Mouse (Mus musculus) mouse embryonic stem cell (cell line): ENCODE data around the gene Trio.
"Not testable (repeated sequence)": the region's sequence is repeated elsewhere in the genome, so short reads cannot be mapped to it uniquely, and the experiment has no call there.

Experiments used
- in situ Hi-C, 2 experiments: fragments of 300-500 bp; cut with MboI; formaldehyde crosslinking; loops; 1 replicate in 1 of 2; 3 replicates in 1 of 2; pipeline ENCODE4 v1.14.3; 2019 to 2020; ENCODE audit warnings: low sequenced_read_pairs in 2 of 2, low pct_unique_long_range_greater_than_20kb in 1 of 2, mixed read lengths in 1 of 2; ENCODE audit not compliant: unreplicated experiment in 1 of 2

Gene Trio

GRCm38 (mm10) chr15:27841696-27842095 lies 184.0 kb downstream of the Trio start:
- in situ Hi-C loops = no loop called here

GRCm38 (mm10) chr15:27840579-27840978 lies 185.1 kb downstream of the Trio start:
- in situ Hi-C loops = no loop called here

- in situ Hi-C loops = no loop called here
These were observed 185.5 kb downstream of the Trio start for GRCm38 (mm10) chr15:27840125-27840524.

GRCm38 (mm10) chr15:27831646-27832045 lies 194.0 kb downstream of the Trio start:
- in situ Hi-C loops = no loop called here

GRCm38 (mm10) chr15:27827871-27828270 lies 197.8 kb downstream of the Trio start:
- in situ Hi-C loops = not testable (repeated sequence)

- in situ Hi-C loops = no loop called here
These were observed 198.8 kb downstream of the Trio start for GRCm38 (mm10) chr15:27826886-27827285.

- in situ Hi-C loops = no loop called here
These were observed 199.5 kb downstream of the Trio start for GRCm38 (mm10) chr15:27826048-27826637.

GRCm38 (mm10) chr15:27825390-27825789 lies 200.3 kb downstream of the Trio start:
- in situ Hi-C loops = no loop called here

- in situ Hi-C loops = no loop called here
These were observed 202.1 kb downstream of the Trio start for GRCm38 (mm10) chr15:27823581-27823980.

- in situ Hi-C loops = no loop called here
These were observed 203.2 kb downstream of the Trio start for GRCm38 (mm10) chr15:27822461-27822860.

- in situ Hi-C loops = no loop called here
These were observed 203.8 kb downstream of the Trio start for GRCm38 (mm10) chr15:27821651-27822364.

- in situ Hi-C loops = no loop called here
These were observed 208.6 kb downstream of the Trio start for GRCm38 (mm10) chr15:27817096-27817495.

- in situ Hi-C loops = no loop called here
These were observed 210.8 kb downstream of the Trio start for GRCm38 (mm10) chr15:27814677-27815391.

- in situ Hi-C loops = no loop called here
These were observed 214.7 kb downstream of the Trio start for GRCm38 (mm10) chr15:27810793-27811488.

GRCm38 (mm10) chr15:27810262-27810661 lies 215.4 kb downstream of the Trio start:
- in situ Hi-C loops = no loop called here

- in situ Hi-C loops = no loop called here
These were observed 216.9 kb downstream of the Trio start for GRCm38 (mm10) chr15:27808596-27809276.

GRCm38 (mm10) chr15:27806219-27806618 lies 219.4 kb downstream of the Trio start:
- in situ Hi-C loops = no loop called here

GRCm38 (mm10) chr15:27805654-27806053 lies 220.0 kb downstream of the Trio start:
- in situ Hi-C loops = no loop called here

- in situ Hi-C loops = no loop called here
These were observed 221.2 kb downstream of the Trio start for GRCm38 (mm10) chr15:27804447-27804846.
